Mouse (Mus musculus) cerebellum, postnatal 10 days (tissue): ENCODE results near the gene B3gat3.
"Not testable (repeated sequence)": the region's sequence is repeated elsewhere in the genome, so short reads cannot be mapped to it uniquely, and the experiment has no call there.

ENCODE experiments used
- DNase-seq, 2 experiments: peaks; one replicate each; pipeline ENCODE4 v3.0.0; 2021; ENCODE audit warnings: mixed read lengths in 2 of 2

Gene B3gat3

DNA sequence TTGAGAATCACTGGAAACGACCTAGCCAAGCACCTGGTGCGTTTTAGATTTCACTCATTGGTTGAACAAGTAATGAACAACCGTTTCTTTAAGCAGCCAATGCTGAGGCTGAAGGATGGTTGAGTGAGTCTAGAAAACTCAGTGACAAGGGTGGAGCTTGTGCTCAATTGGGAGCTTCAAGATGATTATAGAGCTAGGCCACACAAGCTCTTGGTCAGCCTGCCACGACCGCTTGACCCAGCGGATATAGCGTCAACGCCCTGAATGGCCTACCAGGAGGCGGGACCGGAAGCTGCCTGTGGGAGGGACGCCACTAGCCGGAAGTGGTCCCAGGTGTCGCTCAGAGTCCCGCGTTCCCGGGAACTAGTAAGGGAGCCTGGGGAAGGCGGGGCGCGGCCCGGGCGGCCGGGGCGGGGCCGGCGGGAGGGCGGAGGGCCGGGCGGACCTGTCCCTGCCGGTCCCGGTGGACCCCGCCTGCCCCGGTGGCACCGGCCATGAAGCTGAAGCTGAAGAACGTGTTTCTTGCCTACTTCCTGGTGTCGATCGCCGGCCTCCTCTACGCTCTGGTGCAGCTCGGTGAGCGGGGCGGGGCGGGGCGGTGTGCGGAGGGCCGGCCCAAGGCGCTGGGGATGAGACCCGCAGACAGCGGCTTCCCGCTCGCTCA is at the start of gene B3gat3:
Gene B3gat3, plus strand, starts transcription at position 302 of the 664 bp plus-strand sequence.
- peak; percentile 96 to 97 for DNase-seq

DNA sequence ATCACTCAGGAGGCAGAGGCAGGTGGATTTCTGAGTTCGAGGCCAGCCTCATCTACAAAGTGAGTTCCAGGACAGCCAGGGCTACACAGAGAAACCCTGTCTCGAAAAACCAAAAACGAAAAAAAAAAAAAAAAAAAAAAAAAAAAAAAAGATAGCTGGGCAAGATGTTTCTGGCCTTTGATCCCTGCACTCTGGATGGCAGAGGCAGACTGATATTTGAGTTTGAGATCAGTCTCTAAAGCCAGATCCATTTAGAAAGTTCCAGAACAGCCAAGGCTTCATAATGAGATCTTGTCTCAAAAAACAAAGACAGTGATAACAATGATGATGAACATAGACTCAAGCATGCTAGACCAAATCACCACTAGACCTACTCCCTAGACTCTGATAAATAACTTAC is 49.8 kb upstream of the B3gat3 start:
- not testable (repeated sequence) for DNase-seq

DNA sequence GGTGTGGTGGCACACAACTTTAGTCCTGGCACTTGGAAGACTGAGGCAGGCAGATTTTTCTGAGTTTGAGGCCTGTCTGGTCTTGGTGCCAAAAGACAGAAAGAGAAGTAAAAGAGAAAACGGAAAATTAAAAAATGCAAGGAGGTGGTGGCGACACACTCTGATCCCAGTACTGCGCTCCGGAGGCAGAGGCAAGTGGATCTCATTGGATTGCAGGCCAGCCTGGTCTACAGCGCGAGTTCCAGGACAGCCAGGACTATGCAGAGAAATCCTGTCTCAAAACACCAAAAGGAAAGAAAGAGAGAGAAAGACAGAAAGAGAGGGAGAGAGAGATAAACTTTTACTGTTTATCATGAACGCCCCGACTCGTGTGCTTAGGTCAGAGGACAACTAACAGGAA is 49.3 kb upstream of the B3gat3 start:
- DNase-seq: peak in 1 of 2 experiments; percentile 35

DNA sequence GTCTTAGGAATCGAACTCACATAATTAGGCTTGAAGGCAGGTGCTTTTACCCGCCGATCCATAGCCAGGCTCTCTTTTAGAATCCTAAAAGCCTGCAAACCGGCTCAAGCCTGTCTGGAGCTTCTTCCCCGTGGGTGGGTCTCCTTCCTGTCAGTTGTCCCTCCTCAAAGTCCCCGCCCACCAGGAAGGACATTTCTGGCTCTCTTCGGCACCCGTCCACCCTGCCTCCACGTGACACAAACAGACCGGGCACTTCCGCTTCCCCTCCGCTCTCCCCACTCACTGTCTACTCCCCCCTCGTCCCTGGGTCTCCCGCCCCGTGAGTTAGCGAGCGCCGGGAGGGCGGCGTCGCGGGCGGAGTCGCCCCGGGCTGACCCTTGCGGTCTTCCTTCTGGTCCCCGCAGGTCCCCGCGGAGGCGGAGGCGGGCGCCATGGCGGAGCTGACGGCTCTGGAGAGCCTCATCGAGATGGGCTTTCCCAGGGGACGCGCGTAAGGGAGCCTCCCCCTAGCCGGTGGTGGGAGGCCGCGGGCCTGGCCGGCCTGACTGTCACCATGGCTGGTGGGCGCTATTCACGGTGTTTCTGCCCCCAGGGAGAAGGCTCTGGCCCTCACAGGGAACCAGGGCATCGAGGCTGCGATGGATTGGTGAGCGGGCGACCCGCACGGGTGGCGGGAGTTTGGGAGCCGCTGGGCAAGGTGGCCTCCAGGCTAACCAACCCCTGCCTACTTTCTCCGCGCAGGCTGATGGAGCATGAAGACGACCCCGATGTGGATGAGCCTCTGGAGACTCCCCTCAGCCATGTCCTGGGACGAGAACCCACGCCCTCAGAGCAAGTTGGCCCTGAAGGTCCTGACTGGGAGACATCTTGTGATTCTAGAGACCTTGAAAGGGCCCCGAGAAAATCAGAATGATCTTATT is 48.6 kb upstream of the B3gat3 start, which contains the start of gene Ubxn1:
Gene Ubxn1, plus strand, starts transcription at position 230 of the 920 bp plus-strand sequence.
- DNase-seq: peak; percentile 98

DNA sequence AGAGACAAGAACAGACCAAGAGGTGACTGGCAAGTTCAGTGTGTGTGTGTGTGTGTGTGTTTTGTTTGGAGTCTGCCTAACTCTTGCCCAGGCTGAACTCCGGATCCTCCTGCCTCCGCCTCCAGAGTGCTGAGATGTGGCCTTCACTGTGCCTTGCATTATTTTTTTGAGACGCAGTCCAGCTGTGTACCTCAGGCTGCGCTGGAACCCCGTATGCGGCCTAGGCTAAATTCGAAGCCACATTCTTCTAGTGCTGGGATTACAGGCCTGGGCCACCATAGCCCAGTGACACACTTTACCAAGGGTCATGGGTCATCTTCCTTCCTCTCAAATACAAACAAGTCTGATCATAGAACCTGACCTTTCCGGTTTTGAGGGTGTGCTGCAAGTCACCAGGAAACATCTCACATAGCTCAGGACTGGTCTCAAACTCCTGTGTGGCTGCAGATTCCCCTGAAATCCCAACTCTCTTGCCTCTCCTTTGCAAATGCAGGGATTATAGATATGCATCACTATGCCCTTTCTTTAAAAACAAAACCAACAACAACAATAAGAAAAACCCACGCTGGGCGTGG is 47.8 kb upstream of the B3gat3 start:
- DNase-seq: no peak

DNA sequence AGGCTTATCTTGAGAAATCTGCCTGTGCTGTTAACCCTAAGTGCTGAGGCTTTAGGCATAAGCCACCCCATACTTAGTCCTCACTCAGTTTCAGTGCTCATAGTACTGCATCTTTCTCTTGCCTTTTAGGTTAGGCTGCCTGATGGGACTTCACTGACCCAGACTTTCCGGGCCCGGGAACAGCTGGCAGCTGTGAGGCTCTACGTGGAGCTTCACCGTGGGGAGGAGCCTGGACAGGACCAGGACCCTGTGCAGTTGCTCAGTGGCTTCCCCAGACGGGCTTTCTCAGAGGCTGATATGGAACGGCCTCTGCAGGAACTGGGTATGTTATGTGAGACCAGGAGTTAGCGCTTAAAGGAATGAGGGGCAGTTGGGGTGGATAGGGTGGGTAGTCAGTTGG is 45.1 kb upstream of the B3gat3 start:
- no peak for DNase-seq

DNA sequence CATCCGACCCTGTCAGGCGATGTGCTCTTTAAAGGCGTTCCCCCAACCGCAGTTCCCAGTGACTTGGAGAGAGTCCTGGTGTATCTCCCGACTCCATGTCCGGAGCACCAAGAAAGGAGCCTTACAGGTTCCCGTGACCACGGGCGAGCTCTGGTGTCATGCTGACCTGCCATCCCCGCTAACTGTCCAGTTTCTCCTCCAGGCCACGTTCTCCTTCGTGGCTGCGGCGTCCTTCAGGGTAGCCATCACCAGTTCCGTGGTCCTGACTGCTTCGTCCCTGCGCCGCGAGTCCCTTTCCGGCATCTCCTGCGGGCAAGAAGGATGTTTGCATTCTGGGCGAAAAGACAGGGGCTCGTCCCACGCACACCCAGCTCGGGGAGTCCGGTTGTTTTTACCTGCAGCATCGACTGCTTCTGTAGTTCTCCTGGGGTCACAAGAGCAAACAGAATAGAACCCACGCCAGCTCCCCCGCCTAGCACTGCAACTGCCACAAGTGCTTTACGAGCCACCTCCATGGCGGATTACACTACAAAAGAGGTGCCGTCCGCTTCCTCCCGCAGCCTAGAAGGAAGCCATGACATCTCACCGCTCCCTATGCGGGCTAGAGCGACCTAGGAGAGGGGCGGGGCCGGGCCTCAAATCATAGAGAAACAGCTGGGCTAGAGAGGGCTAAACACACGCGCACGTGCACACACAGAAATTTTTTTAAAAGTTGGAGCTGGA is 39.7 kb upstream of the B3gat3 start, which contains the start of gene Uqcc3:
Gene Uqcc3, minus strand, starts transcription at position 613 of the 723 bp plus-strand sequence.
- peak; percentile 93 for DNase-seq

DNA sequence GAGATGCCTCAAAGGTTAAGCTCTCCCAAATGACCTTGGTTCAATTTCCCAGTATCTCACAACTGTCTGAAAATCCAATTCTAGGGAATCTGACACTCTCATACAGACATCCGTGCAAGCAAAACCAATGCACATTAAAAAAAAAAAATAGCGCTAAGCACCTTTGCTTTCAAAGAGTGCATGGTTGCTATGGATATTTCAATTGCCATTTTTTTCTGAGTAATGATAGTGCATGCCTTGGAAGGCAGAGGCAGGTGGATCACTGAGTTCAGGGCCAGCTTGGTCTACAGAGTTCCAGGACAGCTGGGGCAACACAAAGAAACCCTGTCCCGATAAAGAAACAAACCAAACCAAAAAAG is 39.2 kb upstream of the B3gat3 start:
- no peak for DNase-seq

DNA sequence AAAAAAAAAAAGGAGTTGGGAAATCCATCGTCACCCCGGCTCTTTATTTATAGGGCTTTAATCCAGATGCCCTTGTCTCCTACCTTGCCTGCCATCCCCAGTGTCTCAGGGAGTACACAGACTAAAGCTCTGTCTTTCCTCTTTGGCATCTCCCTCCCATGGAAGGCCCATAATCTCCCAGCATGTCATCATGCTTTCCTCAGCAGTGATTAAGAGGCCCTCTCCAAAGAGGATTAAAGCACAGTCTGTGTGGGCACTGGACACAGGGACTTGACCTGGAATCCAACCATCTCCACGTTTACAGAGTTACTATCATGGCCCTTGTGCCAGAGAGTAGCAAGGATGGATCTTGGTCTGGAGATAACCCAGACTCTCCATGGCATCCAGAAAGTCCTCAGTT is 36.6 kb upstream of the B3gat3 start, which contains the start of the genes Lbhd1 and Gm49403:
Gene Lbhd1, plus strand, starts transcription at position 117 of the 400 bp plus-strand sequence.
Gene Gm49403, plus strand, starts transcription at position 315 of the 400 bp plus-strand sequence.
- DNase-seq: no peak

DNA sequence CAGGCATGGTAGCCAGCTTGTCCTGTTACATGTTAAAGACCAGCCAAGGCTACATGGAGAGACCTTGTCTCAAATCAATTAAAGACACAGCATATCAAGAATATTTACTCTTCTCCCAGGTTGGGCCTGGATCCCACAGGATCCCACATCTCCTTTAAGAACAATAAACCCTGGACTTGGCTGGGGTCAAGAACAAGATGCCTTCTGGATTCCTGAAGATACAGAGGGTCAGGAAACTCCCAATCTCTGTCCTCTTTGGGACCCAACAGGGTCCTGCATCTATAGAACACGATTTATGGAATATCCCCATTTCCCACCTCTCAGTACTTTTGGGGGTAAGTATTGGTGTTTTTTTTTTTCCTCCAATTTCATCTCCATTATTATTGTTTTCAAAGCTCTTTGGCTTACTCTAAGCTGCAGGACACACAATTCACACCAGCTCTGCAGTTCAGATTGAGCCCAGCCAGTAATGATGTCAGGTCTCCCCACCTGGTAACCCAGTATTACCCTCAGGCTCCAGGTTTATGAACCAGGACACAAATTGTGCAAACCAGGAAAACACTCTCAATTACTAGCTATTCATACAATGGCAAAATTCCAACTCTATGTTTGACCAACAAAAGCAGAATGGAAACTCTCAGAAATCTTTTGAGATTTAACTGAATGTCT is 33.1 kb upstream of the B3gat3 start:
- DNase-seq: no peak

DNA sequence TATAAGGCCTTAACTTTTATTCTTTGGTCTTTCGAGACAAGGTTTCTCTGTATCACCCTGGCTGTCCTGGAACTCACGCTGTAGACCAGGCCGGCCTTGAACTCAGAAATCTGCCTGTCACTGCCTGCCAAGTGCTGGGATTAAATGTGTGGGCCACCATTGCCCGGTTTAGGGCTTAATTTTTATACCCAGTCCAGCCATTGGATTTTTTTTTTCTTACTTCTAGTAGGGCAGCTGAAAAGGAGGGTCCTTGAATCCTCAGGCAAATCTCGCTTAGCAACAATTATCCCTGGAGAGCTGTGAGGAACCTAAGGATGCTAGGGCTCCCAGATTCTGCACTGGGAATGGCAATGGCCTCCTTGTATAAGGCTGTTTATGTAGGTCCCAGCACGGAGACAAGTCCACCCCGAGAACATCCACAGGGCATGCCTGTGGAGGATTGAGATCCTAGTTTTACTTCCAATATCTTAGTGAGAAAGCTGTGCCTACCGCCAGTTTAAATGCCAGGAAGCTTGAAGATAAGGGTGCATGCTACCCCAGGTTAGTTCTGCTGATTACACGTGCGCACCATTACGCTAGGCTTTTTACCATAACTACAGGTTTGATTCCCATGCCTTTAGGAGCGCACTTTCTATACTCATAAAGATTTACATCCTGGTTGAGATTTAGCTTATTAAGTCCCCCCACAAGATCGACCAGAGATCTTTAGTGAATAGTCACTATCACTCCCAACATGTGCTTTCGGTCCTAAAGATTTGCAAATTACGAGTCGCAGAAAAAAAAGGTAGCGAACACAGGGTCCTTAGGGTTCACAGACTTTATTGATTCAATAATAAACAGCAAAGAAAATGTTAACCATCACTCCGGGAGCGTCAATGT is 32.4 kb upstream of the B3gat3 start:
- DNase-seq: no peak

DNA sequence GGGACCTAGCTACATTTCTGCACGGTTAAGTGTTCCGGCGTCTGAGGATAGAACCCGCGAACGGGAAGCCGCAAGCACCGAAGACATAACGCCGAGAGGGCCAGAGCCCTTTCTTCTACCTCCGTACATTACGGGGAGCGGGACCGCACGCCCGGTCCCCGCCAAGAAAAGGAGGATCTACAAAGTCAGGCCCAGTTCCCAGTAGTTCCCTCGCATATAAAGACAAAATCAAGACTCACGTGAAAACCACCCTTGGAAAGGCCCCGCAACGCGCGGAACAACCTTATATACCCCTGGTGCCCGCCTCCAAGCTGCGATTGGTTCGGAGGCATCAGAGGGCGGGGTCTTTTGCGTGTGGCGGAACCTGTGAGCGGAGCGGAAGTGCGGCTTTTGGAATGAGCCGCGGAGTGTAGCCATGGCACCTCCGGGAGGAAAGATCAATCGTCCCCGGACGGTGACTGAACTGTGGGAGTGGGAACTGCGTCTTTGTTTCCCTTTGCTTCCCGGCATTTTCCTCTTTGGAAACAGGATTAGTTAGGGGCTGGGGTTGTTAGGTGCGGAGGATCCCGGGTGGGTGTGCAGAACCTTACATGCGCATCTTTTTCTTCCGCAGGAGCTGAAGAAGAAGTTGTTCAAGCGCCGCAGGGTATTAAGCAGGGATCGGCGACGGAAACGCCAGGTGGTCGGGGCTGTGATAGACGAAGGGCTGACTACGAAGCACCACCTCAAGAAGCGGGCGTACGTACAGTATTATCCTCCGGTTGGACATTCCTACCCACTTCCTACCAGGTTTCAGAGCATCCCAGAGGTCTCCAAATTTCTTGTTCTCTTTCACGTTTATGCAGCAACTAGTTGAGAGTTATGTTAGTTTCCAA is 31.4 kb upstream of the B3gat3 start, which contains the start of the genes 1810009A15Rik and Gm49416:
Gene 1810009A15Rik, plus strand, starts transcription at position 343 of the 875 bp plus-strand sequence.
Gene Gm49416, plus strand, starts transcription at position 416 of the 875 bp plus-strand sequence.
- peak; percentile 98 to 99 for DNase-seq

DNA sequence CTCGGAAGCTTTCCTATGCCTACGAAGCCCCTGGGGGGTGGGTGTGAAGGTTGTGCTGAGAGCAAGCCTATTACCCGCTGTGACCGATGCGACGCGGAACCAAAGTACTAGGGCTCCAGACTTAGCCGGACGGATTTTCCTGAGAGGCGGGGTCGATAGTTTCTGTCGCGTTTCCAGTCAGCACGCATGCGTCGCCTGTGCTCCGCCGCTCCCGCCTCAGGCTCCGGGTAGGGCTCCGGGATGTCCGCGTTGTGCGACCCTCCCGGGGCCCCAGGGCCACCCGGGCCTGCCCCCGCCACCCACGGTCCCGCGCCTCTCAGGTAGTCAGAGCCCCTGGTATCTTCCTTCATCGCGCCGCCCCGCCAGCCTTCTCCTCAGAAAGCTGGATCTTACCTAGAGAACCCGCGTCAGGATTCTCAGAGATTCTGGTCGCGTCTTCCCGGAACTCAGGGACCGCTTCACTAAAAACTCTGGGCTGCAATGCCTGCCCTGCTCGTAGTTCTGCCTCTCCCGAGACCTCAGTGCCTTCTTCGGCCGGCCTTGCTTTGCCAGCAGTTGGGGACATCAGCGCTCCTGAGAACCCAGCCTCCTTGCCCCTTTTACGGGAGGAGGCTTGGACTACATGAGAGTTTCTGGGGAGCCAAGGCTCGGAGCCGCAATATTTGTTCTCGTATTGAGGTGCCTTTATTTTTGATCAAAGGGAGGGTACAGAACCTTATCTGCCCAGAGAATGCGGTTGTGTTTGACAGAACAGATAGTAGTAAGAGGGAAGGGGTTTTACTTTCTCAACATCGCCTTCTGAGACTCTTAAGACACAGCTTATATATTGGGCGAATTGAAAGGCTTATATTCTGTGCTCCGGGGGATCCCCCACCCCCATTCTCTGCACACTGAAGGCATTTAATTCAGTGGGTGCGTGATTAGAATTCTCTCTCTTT is 27.1 kb upstream of the B3gat3 start, which contains the start of gene Ints5:
Gene Ints5, plus strand, starts transcription at position 177 of the 938 bp plus-strand sequence.
- DNase-seq: peak; percentile 89 to 92

DNA sequence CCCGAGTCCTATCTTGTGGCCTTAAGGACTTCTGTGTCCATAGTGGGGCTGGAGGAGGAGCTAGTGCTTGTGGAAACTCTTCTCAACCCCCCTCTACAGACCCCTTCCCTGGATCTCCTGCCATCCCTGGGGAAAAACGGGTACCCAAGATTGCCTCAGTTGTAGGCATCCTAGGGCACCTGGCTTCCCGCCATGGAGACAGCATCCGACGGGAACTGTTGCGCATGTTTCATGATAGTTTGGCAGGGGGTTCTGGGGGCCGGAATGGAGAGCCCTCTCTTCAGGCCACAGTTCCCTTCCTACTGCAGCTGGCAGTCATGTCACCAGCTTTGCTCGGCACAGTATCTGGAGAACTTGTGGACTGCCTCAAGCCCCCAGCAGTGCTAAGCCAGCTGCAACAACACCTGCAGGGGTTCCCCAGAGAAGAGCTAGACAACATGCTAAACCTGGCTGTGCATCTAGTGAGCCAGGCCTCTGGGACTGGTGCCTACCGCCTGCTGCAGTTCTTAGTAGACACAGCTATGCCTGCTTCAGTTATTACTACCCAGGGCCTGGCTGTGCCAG is 24.7 kb upstream of the B3gat3 start:
- peak; percentile 24 to 25 for DNase-seq

DNA sequence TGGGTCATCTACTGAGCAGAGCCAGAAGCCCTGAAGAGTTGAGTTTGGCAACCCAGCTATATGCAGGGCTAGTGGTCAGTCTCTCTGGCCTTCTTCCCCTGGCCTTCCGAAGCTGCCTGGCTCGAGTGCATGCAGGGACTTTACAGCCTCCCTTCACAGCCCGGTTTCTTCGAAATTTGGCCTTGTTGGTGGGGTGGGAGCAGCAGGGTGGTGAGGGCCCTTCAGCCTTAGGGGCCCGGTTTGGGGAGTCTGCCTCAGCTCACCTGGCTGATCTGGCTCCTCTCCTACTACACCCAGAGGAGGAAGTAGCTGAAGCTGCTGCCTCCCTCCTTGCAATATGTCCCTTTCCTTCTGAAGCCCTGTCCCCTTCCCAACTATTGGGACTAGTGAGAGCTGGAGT is 23.9 kb upstream of the B3gat3 start:
- DNase-seq: not testable (repeated sequence)

DNA sequence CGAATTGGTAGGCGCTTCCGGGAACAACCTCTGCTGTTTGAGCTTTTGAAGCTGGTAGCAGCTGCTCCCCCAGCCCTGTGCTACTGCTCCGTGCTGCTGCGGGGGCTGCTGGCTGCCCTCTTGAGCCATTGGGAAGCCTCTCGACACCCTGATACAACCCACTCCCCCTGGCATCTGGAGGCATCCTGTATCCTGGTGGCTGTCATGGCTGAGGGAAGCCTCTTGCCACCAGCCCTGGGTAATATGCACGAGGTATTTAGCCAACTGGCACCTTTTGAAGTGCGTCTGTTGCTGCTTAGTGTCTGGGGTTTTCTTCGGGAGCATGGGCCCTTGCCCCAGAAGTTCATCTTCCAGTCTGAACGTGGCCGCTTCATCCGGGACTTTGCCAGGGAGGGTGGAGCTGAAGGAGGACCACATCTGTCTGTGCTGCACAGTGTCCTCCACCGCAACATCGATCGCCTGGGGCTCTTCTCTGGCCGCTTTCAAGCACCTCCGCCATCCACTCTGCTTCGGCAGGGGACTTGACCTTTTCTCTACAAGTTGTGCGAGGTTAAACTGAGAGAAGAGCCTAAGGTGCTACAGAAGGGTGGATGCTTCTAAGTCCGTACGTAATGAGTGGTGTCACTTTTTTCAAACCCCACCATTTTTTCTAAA is 22.8 kb upstream of the B3gat3 start:
- DNase-seq: peak; percentile 69

DNA sequence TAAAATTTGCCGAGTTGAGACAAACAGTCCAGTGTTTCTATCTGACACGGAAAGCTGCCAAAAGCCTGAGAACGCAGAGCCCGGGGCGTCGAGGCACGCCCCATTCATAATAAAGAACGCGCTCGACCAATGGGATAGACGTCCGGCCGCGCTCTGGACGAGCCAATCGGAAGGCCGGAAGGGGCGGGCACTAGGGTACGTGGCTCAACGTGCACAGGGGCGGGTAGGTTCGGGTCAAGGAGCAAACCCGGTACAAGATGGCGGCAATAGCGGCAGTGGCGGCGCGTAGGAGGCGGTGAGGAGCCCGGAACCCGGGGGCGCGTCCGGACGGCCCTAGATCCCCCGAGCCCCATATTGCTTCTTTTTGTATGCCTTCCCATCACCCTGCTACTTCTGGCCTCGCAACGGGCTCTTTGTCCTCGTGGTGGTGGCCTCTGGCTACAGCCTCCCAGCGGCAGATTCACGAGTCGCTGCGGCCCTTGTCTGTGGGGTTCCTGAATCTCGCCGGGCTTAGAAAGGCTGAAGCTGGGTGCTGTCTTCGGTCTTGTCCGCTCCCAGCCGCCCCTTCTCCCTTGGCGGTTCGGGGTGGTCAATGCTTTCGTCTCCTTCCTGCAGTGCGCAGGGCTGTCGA is 22.2 kb upstream of the B3gat3 start, which contains the start of gene Ganab:
Gene Ganab, plus strand, starts transcription at position 207 of the 631 bp plus-strand sequence.
- peak; percentile 95 to 97 for DNase-seq
